Mouse (Mus musculus): Measurements from ENCODE around the gene Dnm3. TPM values are rescaled to one million over a fixed set of nuclear protein-coding genes. Genes with fewer than 3 reads are reported as not detected.

Dnm3 gene
- total RNA-seq, 2 experiments from 2014 or later: 4.7 to 6.1 TPM

GRCm38 (mm10) chr1:161951009-161951779, 526.6 kb downstream of the Dnm3 start:
- no peak for DNase-seq

- no peak for DNase-seq
These were observed 535.8 kb downstream of the Dnm3 start for GRCm38 (mm10) chr1:161942082-161942481.

Small RNA genes within 50 kb of the gene (microRNA-seq; reads per million reads assigned to microRNA genes)
- 8.3 to 10.0 reads per million in 2 experiments for gene Mir199a-2
- 970 to 5,434 reads per million in 2 experiments for gene Mir214

Other genes with a start within 250 kb of the Dnm3 start
- 1 to 10 TPM; 4.6 to 4.9 TPM for gene Mettl13, start 70.5 kb upstream of the Dnm3 start, total RNA-seq (2021)
- gene Vamp4, start 92.5 kb upstream of the Dnm3 start, total RNA-seq (2021): 10 to 100 TPM; 19.4 to 24.3 TPM
- 1 to 10 TPM; 2.9 to 3.9 TPM for gene Myoc, start 161.1 kb upstream of the Dnm3 start, total RNA-seq (2021)
- not detected for gene Myocos, start 180.2 kb upstream of the Dnm3 start, total RNA-seq (2021)

Measured in heart, adult 18-20 months (tissue).